Mouse (Mus musculus) megakaryocyte, embryonic 14.5 days (primary cell): Measurements from ENCODE around the gene Vps9d1.

Experiments used
- FLI1 ChIP-seq: IDR thresholded peaks from 2 replicates; pipeline ENCODE4 v1.6.1; 2012; ENCODE audit warnings: low read length, inconsistent platforms, mixed read lengths
- GATA1 ChIP-seq: IDR thresholded peaks from 3 replicates; pipeline ENCODE4 v1.6.1; 2012; ENCODE audit warnings: mixed read lengths, low read length, inconsistent platforms, borderline replicate concordance

- no peak for TF ChIP-seq GATA1
- no peak for TF ChIP-seq FLI1
Measured at GRCm38 (mm10) chr8:123247748-123248147, 6.4 kb downstream of the Vps9d1 start.
